Mouse (Mus musculus) kidney, adult 2 months (tissue): ENCODE measurements around the gene Aloxe3.

Source experiments
- CTCF ChIP-seq: fragments of 200-500 bp; conservative IDR thresholded peaks from 2 replicates; pipeline ENCODE4 v1.5.1; 2011; ENCODE audit warnings: low read depth, mild to moderate bottlenecking, control low read depth, low read length, moderate library complexity, mixed read lengths; ENCODE audit not compliant: insufficient read depth, insufficient read length
- POLR2A ChIP-seq: fragments of 200-500 bp; IDR thresholded peaks from one replicate; pipeline ENCODE4 v1.6.1; 2011; ENCODE audit warnings: low read depth, low read length, control low read depth

DNA sequence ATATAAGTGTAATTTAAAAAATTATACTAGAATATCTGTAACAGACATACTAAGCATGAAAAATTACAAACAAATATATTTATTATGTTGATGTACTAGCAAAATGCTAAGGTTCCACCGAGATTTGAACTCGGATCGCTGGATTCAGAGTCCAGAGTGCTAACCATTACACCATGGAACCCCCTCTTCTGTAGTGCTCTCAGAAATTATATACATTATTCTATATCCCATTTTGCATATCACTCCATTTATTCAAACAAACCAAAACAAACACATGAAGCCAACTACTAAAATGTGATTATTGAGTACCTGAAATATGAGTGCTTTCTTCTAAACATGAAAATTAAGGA is 1.2 kb upstream of the Aloxe3 start:
- no peak for TF ChIP-seq CTCF
- no peak for TF ChIP-seq POLR2A
